Mouse (Mus musculus) CH12.LX (cell line): Measurements from ENCODE around the gene Pdcd1lg2. TPM values are rescaled to one million over a fixed set of nuclear protein-coding genes. Genes with fewer than 3 reads are reported as not detected.

Experiments used
- DNase-seq: peaks from one replicate; pipeline ENCODE4 v3.0.0-alpha.2; 2013; ENCODE audit errors: extremely low read depth
- H3K27ac ChIP-seq: 2 replicates; pipeline ENCODE4 v1.5.1; 2012; ENCODE audit warnings: low read depth, mild to moderate bottlenecking, control low read depth, moderate library complexity; ENCODE audit not compliant: insufficient read depth
- H3K27me3 ChIP-seq: replicated peaks from 2 replicates; pipeline ENCODE3; 2012; ENCODE audit warnings: inconsistent platforms
- H3K36me3 ChIP-seq, 2 experiments: replicated peaks in 1 of 2; 2 replicates each; pipeline versions ENCODE3 to v1.6.1; 2012; ENCODE audit warnings: inconsistent platforms in 1 of 2, low read length in 1 of 2, mild to moderate bottlenecking in 1 of 2, mixed read lengths in 1 of 2, moderate library complexity in 1 of 2; ENCODE audit not compliant: control insufficient read depth in 1 of 2, insufficient read depth in 1 of 2
- H3K4me1 ChIP-seq, 2 experiments: 2 replicates each; pipeline ENCODE4 v1.6.1; 2012; ENCODE audit warnings: inconsistent platforms in 1 of 2, moderate library complexity in 1 of 2; ENCODE audit not compliant: insufficient read depth in 2 of 2, control insufficient read depth in 1 of 2
- H3K4me2 ChIP-seq: 2 replicates; pipeline ENCODE4 v1.6.1; 2012; ENCODE audit warnings: low read depth, mild to moderate bottlenecking, control low read depth; ENCODE audit not compliant: poor library complexity, insufficient read depth, severe bottlenecking
- H3K4me3 ChIP-seq, 3 experiments: fragments of 150-350 bp in 1 of 3; sonication (generic) in 1 of 3; replicated peaks in 1 of 3; 2 replicates each; pipeline versions ENCODE3 to v1.5.1; 2011 to 2012; ENCODE audit warnings: low read depth in 2 of 3, low read length in 2 of 3, mild to moderate bottlenecking in 2 of 3, moderate library complexity in 2 of 3, control low read depth in 1 of 3, improper control_type of control experiment in 1 of 3, inconsistent platforms in 1 of 3, mixed read lengths in 1 of 3; ENCODE audit not compliant: poor library complexity in 1 of 3
- H3K79me2 ChIP-seq: replicated peaks from 2 replicates; pipeline ENCODE4 v1.6.1; 2012; ENCODE audit warnings: mild to moderate bottlenecking, moderate library complexity; ENCODE audit not compliant: control insufficient read depth, poor library complexity, insufficient read depth, severe bottlenecking; ENCODE audit errors: extremely low read depth
- H3K9ac ChIP-seq: 2 replicates; pipeline ENCODE4 v1.6.1; 2012; ENCODE audit warnings: low read depth, mild to moderate bottlenecking, control low read depth, moderate library complexity; ENCODE audit not compliant: insufficient read depth
- H3K9me3 ChIP-seq: replicated peaks from 2 replicates; pipeline ENCODE3; 2012; ENCODE audit warnings: low read length, inconsistent platforms, mixed read lengths
- BHLHE40 ChIP-seq: IDR thresholded peaks from 2 replicates; pipeline ENCODE4 v1.6.1; 2011; ENCODE audit warnings: mild to moderate bottlenecking, low read depth, low read length, improper control_type of control experiment
- CHD1 ChIP-seq: IDR thresholded peaks from 2 replicates; pipeline ENCODE4 v1.6.1; 2012; ENCODE audit warnings: low read depth, low read length, improper control_type of control experiment, inconsistent platforms
- CHD2 ChIP-seq: IDR thresholded peaks from 2 replicates; pipeline ENCODE4 v1.6.1; 2011; ENCODE audit warnings: low read length, improper control_type of control experiment
- CTCF ChIP-seq, 2 experiments: IDR thresholded peaks in 1 of 2; conservative IDR thresholded peaks in 1 of 2; 2 replicates each; pipeline ENCODE4 v1.5.1; 2011 to 2012; ENCODE audit warnings: low read depth in 2 of 2, low read length in 2 of 2, improper control_type of control experiment in 1 of 2, inconsistent platforms in 1 of 2, mild to moderate bottlenecking in 1 of 2, moderate library complexity in 1 of 2
- ELF1 ChIP-seq: IDR thresholded peaks from 2 replicates; pipeline ENCODE4 v1.6.1; 2014; ENCODE audit warnings: low read depth, mild to moderate bottlenecking, inconsistent platforms, low read length, improper control_type of control experiment
- EP300 ChIP-seq: IDR thresholded peaks from 2 replicates; pipeline ENCODE4 v1.6.1; 2011; ENCODE audit warnings: low read length, improper control_type of control experiment
- HCFC1 ChIP-seq: IDR thresholded peaks from 2 replicates; pipeline ENCODE4 v1.6.1; 2012; ENCODE audit warnings: low read depth, mild to moderate bottlenecking, inconsistent platforms, low read length, improper control_type of control experiment
- JUN ChIP-seq: IDR thresholded peaks from 2 replicates; pipeline ENCODE4 v1.6.1; 2011; ENCODE audit warnings: low read depth, mild to moderate bottlenecking, low read length, improper control_type of control experiment, moderate library complexity; ENCODE audit not compliant: insufficient read depth
- MAFK ChIP-seq: IDR thresholded peaks from 2 replicates; pipeline ENCODE4 v1.6.1; 2011; ENCODE audit warnings: low read length, improper control_type of control experiment; ENCODE audit not compliant: insufficient replicate concordance
- MAX ChIP-seq: IDR thresholded peaks from 2 replicates; pipeline ENCODE4 v1.6.1; 2011; ENCODE audit warnings: low read length, improper control_type of control experiment
- MEF2A ChIP-seq: IDR thresholded peaks from 2 replicates; pipeline ENCODE4 v1.6.1; 2014; ENCODE audit warnings: low read depth, mild to moderate bottlenecking, inconsistent platforms, low read length, improper control_type of control experiment, borderline replicate concordance
- MXI1 ChIP-seq: IDR thresholded peaks from 2 replicates; pipeline ENCODE4 v1.6.1; 2011; ENCODE audit warnings: mild to moderate bottlenecking, low read depth, low read length, improper control_type of control experiment
- NELFE ChIP-seq: IDR thresholded peaks from 2 replicates; pipeline ENCODE4 v1.6.1; 2011; ENCODE audit warnings: low read depth, low read length, improper control_type of control experiment
- NRF1 ChIP-seq: IDR thresholded peaks from 2 replicates; pipeline ENCODE4 v1.6.1; 2014; ENCODE audit warnings: low read depth, mild to moderate bottlenecking, inconsistent platforms, low read length, improper control_type of control experiment, moderate library complexity
- PAX5 ChIP-seq: IDR thresholded peaks from 2 replicates; pipeline ENCODE4 v1.6.1; 2012; ENCODE audit warnings: low read length, inconsistent platforms, mixed read lengths
- POLR2AphosphoS2 ChIP-seq: IDR thresholded peaks from 2 replicates; pipeline ENCODE4 v1.6.1; 2011; ENCODE audit warnings: low read depth, low read length, improper control_type of control experiment
- RAD21 ChIP-seq: IDR thresholded peaks from 2 replicates; pipeline ENCODE4 v1.6.1; 2011; ENCODE audit warnings: low read depth, mild to moderate bottlenecking, low read length, improper control_type of control experiment, moderate library complexity
- RCOR1 ChIP-seq: conservative IDR thresholded peaks from 2 replicates; pipeline ENCODE4 v1.6.1; 2012; ENCODE audit warnings: low read depth, mild to moderate bottlenecking, inconsistent platforms, low read length, improper control_type of control experiment
- SMC3 ChIP-seq: IDR thresholded peaks from 2 replicates; pipeline ENCODE4 v1.6.1; 2011; ENCODE audit warnings: low read depth, low read length, improper control_type of control experiment
- USF1 ChIP-seq: IDR thresholded peaks from 2 replicates; pipeline ENCODE4 v1.6.1; 2014; ENCODE audit warnings: low read depth, mild to moderate bottlenecking, inconsistent platforms, low read length, improper control_type of control experiment
- USF2 ChIP-seq: conservative IDR thresholded peaks from 2 replicates; pipeline ENCODE4 v1.6.1; 2011; ENCODE audit warnings: low read depth, low read length, improper control_type of control experiment
- ZKSCAN1 ChIP-seq: IDR thresholded peaks from 2 replicates; pipeline ENCODE4 v1.6.1; 2012; ENCODE audit warnings: low read depth, inconsistent platforms, low read length, improper control_type of control experiment, borderline replicate concordance
- dilution Hi-C: fragments of 300-500 bp; cut with MboI; formaldehyde crosslinking; loops from 2 replicates; pipeline ENCODE4 v1.14.3; 2020; ENCODE audit warnings: low sequenced_read_pairs; ENCODE audit not compliant: extremely low pct_unique_long_range_greater_than_20kb, extremely low pct_ligation_motif_present
- in situ Hi-C: fragments of 300-500 bp; cut with MboI; formaldehyde crosslinking; loops from 3 replicates; pipeline ENCODE4 v1.14.3; 2019; ENCODE audit warnings: low sequenced_read_pairs, low pct_ligation_motif_present, low pct_unique_long_range_greater_than_20kb, mixed read lengths
- polyA plus RNA-seq: library from polyadenylated mRNA; unstranded; fragments of >175 nt; gene quantifications from 2 replicates; pipeline ENCODE4 v1.2.1, GENCODE M21; 2012; ENCODE audit warnings: low read depth; ENCODE audit not compliant: insufficient read length
- total RNA-seq, 2 experiments: library from RNA; depleted of rRNA; stranded (reverse); fragments of 300-350 nt in 1 of 2; fragments of >200 nt in 1 of 2; gene quantifications; 2 replicates each; pipeline ENCODE4 v1.2.3; 2012 to 2014

Gene Pdcd1lg2
- total and polyA plus RNA-seq, 3 experiments, result 1.4 to 5.5 (median 1.7) TPM

DNA sequence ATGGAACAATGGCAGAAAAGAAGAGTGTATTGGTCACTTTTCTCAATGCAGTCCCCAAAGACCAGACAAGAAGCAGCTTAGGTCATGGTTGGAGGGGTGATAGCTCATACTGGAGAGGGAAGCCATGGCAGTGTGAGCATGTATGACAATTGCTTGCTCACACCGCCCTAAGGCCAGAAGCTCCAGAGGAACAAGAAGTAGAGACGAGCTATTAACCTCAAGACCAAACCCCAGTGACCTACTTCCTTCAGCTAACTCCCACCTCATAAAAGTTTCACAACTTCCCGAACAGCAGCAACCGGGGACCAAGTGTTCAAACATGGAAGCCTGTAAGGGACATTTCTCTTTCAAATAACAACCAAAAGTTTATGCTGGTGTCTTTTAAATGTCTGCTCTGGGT lies 51.7 kb downstream of the Pdcd1lg2 start:
- H3K4me3 ChIP-seq, result no peak overlapping the region
- H3K4me2 ChIP-seq, result no peak overlapping the region
- TF ChIP-seq RCOR1, result no peak
- TF ChIP-seq MAFK, result no peak
- no peak for TF ChIP-seq CTCF (conservative IDR thresholded peaks at IDR 0.05 in 1 of 2, IDR thresholded peaks at IDR 0.05 in 1 of 2; ENCODE audit: low read depth in 2 of 2, low read length in 2 of 2)
- no peak for TF ChIP-seq CHD1
- TF ChIP-seq JUN, result no peak
- no peak for TF ChIP-seq HCFC1
- no peak for TF ChIP-seq USF1
- no peak for TF ChIP-seq NRF1
- no peak for TF ChIP-seq NELFE
- no peak for TF ChIP-seq PAX5
- no peak for TF ChIP-seq USF2
- no peak for TF ChIP-seq EP300
- TF ChIP-seq BHLHE40, result no peak
- no peak overlapping the region for H3K27ac ChIP-seq
- H3K9me3 ChIP-seq, result no peaks in the 10 kb centered on the region
- no peak overlapping the region for H3K9ac ChIP-seq
- DNase-seq, result no peak
- no peaks in the 10 kb centered on the region for H3K27me3 ChIP-seq
- H3K79me2 ChIP-seq, result no peaks in the 10 kb centered on the region
- peaks cover 0 to 10% of the 10 kb centered on the region in 2 experiments; a peak in 1 of 4 replicates for H3K4me1 ChIP-seq
- H3K36me3 ChIP-seq, result peaks cover 2 to 14% of the 10 kb centered on the region in 2 experiments
- in situ Hi-C loops, result no loop called here
- dilution Hi-C loops, result no loop called here

DNA sequence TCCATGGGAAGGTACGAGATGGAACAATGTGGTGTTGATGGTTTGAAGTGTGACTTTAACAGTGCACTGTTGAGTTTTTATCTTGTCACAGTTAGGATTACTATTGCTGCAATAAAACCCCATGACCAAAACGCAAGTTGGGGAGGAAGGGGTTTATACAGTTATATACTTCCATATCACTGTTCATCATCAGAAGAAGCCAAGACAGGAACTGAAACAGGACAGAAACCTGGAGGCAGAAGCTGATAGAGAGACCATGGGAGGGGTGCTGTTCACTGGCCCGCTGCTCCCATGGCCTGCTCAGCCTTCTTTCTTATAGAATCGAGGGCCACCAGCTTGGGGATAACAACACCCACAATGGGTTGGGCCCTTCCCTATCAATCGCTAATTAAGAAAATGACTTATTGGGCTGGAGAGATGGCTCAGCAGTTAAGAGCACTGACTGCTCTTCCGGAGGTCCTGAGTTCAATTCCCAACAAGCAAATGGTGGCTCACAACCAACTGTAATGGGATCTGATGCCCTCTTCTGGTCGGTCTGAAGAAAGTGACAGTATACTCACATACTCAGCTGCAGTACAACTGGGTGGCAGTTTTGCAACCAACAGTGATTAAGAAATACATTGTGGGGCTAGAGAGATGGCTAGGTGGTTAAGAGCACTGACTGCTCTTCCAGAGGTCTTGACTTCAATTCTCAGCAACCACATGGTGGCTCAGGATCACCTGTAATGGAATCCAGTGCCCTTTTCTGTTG lies 53.1 kb downstream of the Pdcd1lg2 start:
- no peak overlapping the region for H3K4me3 ChIP-seq
- no peak overlapping the region for H3K9ac ChIP-seq
- H3K4me2 ChIP-seq, result no peak overlapping the region
- dilution Hi-C loops (no loop called here), in situ Hi-C loops (no loop called here)
- no peaks in the 10 kb centered on the region for H3K27me3 ChIP-seq
- no peak overlapping the region for H3K27ac ChIP-seq
- H3K4me1 ChIP-seq, result peaks cover 0 to 15% of the 10 kb centered on the region in 2 experiments; a peak in 1 of 4 replicates
- no peaks in the 10 kb centered on the region for H3K79me2 ChIP-seq
- DNase-seq, result no peak
- TF ChIP-seq SMC3 (peak; percentile 32; the same call in 1 of the 2 replicates), MXI1 (no peak), EP300 (no peak), ZKSCAN1 (no peak), RAD21 (peak; percentile 37), POLR2AphosphoS2 (no peak), CHD2 (no peak), MEF2A (no peak), CTCF (conservative IDR thresholded peaks at IDR 0.05 in 1 of 2, IDR thresholded peaks at IDR 0.05 in 1 of 2; ENCODE audit: low read depth in 2 of 2, low read length in 2 of 2) (peak; percentile 12 to 42; a peak in 2 of 4 replicates), NELFE (no peak), MAX (no peak), ELF1 (no peak)
- H3K9me3 ChIP-seq, result no peaks in the 10 kb centered on the region
- H3K36me3 ChIP-seq, result peaks cover 0 to 7% of the 10 kb centered on the region in 2 experiments
